Mouse (Mus musculus): ENCODE data around the gene Prdx6b. TPM values are rescaled to one million over a fixed set of nuclear protein-coding genes. Genes with fewer than 3 reads are reported as not detected.

Prdx6b gene
- total RNA-seq (2021) = not detected
- long read RNA-seq = 0 reads

DNA sequence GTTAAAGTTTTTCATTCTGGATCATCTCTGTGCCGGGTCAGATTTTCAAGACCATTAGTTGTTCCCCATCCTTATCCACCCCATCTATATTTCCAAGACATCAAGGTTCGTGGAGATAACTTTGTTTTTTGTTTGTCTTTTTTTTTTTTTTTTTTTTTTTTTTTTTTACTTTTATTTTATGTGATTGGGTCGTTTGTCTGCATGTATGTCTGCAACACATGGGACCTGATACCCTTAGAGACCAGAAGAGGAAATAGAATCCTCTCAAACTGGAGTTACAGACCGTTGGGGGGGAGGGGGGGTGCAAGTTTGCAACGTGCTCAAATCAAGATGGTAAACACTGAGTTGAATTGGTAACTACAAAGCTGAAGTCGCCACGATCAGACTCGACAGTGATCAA is at the start of gene Prdx6b:
Prdx6b (plus strand) TSS at position 301 of the 400 bp plus-strand sequence.
- DNase-seq (ENCODE audit: low spot score in 2 of 2) = no peak

DNA sequence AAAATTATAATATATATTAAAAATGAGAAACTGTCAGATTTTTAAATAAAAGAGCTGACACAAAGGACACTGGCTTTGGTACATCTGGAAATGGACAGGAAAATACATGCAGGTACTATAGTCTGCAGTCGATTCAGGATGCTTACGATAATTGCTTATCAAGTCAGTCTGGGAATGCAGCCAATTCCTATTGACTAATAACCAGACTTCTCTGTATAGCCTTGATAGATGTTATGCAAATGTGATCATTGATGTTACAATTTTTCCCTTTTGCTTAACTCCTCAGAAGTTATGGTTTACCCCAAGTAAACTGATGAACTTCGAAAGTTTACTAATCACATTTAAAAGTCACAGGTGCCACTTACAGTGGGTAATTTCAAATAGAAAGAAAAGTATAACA is 44.8 kb upstream of the Prdx6b start:
- DNase-seq (ENCODE audit: low spot score in 2 of 2) = no peak

DNA sequence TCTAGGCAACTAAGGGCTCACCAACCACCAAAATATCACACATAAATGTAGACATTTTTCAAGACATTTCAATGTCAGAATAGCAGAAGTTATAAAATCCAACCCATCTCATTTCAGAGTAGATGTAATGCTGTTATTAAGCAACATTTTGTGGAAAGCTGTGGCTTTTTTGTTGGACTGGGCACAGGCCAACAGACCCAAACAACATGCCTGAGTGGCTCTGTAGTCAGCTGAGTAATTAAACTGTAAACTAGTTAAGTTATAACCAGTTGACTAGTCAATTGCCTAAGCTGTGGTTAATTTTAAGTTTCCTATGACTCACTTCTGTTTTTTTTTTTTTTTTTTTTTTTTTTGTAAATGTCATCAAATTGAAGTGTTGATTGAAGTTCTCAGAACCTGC is 44.4 kb upstream of the Prdx6b start:
- DNase-seq (ENCODE audit: low spot score in 2 of 2) = no peak

DNA sequence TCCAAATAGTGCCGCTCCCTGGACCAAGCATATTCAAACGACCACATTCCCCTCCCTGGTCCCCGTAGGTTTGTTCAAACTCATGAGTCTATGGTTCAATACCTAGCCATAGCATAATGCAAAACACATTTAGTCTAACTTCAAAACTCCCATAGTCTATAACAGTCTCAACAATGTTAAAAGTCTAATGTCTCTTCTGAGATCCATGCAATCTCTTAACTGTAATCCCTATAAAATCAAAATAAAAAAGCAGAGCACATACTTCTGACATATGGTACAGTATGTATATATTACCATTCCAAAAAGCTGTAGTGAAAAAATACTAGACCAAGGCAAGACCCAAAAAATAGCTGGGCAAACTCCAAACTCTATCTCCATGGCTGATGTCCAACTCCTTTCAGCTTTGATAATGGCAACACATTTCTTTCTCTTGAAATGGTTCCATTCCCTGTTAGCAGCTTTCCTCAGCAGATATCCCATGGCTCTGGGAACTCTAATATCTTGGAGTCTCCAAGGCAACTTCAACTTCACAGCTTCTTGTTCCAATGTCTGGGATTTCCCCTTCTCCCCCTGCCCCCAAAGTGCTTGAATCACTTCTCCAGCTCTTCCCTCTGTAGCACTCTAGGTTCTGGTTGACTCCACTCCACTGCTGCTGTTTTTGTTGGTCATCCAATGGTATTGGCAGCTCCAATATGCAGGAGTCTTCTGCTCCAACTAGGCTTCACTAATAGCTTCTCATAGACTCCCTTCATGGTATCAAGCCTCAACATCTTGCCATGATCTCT is 32.2 kb upstream of the Prdx6b start:
- DNase-seq (ENCODE audit: low spot score in 2 of 2) = no peak

DNA sequence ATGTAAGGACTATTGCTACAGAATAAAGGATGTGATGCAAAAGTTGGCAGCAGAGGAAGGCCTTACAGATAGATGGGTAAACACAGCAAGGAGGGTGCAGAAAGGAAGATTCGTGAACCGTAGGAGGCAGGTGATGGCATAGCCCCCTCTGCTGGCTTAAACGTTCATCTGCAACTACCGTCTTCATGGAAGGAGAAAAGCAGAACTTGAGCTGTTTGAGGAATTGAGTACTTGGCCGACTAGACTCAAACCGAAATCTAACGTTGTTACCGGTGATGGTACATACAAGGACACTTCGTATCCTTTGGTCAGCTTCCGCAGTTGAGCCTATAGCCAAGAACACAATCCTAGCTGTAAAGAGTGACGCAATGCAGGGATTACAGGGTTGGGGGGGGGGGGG is 25.4 kb upstream of the Prdx6b start:
- DNase-seq (ENCODE audit: low spot score in 2 of 2) = peak; percentile 70 to 90

DNA sequence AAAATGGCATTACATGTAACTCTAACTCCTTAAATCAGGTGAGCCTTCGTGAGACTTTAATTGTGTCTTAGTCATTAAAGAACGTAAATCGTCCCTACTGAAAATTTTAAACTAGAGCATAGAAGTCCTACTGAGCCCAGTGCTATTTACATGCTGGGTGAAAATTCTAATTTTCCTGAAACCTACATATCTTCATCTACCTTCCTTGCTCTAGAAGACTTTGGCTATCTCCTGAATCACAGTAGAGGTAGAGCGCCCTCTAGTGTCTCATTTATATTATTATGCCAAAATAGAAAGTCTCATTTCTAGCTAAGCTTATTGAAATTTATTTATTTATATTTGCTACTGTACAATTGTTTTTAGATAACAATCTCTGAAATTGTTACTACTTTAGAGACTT is 24.2 kb upstream of the Prdx6b start:
- peak in 1 of 2 experiments; percentile 63 for DNase-seq (ENCODE audit: low spot score in 2 of 2)

DNA sequence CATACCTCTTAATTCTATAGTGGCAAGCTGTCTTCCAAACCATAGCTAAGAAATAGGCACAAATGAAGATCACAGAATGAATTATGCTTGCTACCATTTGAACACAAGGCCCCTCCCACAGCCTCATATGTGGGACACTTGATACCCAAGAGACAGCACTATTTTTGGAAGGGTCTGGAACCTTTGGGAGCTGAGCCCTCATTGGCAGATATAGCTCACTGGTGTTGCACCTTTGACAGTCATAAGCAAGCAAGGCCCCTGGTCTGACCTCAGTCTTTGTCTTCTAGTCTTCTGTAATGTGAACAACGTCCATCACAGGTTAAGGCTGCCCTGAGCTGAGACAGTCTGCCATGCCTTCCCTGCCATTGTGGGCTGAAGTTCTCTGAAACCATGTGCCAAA is 20.8 kb upstream of the Prdx6b start:
- DNase-seq (ENCODE audit: low spot score in 2 of 2) = no peak

DNA sequence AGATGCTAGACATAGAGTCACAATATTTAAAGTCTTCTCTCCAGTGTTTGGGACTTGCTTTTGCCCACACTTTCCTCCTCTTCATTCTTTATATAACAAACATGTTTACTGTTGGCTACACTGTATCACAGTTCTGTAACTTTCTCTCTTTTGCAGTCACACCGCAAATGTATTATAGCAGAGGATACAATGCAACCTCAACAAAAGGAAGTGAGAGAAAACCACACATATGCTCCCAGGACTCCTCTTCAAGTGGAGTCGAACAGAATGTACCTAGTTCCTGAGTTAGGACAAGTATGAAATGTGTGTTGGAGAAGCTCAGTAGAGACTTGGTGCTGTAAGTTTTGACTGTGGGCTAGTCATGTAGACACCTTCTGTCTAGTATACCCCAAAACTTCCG is 19.2 kb upstream of the Prdx6b start:
- DNase-seq (ENCODE audit: low spot score in 2 of 2) = no peak

DNA sequence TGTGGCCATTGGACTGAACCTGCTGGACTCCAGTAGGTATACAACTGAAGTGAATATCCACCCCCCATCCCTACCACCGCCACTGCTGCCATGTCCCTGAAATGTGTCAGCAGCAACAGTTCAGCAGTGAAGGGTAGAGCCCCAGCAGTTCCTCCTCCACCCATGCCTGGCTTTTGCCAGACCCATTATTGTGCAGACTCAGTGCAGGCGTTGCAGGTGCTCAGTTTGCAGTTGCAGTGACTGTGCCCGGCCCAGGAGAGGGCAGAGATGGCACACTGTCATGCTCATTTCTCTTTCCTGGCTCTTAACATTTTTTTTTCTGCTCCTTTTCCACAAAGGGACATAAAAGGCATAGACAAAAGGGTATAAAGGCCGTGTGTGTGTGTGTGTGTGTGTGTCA is 18.5 kb upstream of the Prdx6b start:
- no peak for DNase-seq (ENCODE audit: low spot score in 2 of 2)

DNA sequence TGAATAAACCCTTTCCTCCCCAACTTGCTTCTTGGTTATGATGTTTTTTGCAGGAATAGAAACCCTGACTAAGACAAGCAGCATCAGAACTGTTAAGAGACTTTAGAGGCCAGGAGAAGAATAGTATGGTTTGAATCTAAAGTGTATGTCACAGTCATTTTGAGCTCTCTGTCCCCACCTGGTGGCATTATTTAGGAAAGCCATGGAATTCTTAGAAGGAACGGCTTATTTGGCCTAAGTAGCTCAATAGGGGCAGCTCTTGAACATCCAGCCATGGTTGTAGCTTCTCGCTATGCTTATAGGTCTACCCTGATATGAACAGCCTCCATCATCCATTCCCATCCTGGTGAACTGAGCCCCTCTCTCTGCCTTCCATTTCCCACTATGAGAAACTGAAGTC is 17.1 kb upstream of the Prdx6b start:
- DNase-seq (ENCODE audit: low spot score in 2 of 2) = peak in 1 of 2 experiments; percentile 75

DNA sequence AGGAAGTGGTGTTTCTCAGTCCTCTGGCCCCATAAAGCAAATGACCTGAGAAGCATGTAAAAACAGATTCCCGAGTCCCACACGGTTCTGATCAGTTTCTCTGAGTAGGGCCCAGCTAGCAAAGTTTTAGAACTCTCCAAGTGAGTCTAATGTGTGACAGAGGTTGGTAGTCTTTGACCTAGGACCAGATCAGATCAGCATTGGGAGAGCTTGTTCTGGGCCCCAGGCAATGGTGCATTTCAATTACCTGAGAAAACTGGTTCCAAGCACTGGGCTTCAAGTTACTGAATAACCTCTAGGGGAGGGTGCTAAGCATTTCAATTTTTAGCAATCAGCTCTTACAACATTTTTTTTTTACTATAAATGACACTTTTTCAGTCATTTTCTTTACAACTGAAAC is 10.1 kb upstream of the Prdx6b start:
- no peak for DNase-seq (ENCODE audit: low spot score in 2 of 2)

DNA sequence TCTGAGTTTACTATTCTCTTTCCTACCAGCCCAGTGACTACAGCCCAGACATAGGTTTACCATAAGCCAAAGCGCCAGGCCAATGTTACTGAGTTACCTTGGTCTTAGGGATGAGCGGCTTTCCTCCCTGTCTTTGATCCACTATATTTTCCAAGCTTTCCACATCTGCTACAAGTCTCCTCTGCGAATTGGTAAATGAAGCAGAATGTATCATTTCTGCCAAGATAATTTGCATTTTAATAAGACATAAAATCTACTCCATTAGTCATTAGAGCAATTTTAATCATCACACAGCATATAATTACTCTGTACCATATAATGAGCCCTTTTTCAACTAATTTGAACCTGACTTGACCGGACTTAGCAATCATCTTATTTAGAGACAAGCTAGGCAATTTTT is 5.9 kb upstream of the Prdx6b start:
- no peak for DNase-seq (ENCODE audit: low spot score in 2 of 2)

DNA sequence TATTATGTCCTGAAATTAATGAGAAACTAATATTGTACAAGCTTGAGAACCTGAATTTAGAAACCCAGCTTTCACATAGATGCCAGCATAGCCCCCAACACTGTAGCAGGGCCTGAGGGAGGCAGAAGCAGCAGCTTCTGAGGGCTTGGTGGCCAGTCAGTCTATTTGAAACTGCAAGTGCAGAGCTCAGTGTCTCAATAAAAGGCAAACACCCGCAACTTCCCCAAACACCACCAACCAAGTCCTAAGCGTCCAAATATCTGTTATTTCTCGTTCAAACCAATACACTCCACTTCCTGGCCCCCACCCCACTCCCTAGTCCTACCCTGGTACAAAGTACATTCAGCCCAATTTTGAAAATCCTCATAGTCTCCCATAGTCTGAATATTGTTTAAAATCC is 6.1 kb downstream of the Prdx6b start:
- no peak for DNase-seq (ENCODE audit: low spot score in 2 of 2)

DNA sequence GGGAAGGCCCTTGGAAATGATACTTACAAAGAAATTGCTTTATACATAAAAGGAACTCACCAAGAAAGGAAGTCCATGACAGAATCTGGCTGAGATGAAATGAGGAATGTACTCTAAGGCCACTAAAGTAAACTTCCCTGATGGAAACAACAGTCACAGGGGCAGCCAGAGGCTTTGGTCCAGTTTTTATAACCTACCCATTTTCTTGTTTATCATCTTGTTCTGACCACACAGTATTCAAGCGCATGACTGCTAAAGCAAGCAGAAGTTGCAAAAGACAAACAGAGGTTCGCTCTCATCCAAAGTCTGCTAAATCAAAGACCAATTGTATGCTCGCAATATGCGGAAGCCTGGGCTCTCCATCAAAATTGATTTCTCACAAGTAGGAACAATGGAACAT is 8.5 kb downstream of the Prdx6b start:
- no peak for DNase-seq (ENCODE audit: low spot score in 2 of 2)

DNA sequence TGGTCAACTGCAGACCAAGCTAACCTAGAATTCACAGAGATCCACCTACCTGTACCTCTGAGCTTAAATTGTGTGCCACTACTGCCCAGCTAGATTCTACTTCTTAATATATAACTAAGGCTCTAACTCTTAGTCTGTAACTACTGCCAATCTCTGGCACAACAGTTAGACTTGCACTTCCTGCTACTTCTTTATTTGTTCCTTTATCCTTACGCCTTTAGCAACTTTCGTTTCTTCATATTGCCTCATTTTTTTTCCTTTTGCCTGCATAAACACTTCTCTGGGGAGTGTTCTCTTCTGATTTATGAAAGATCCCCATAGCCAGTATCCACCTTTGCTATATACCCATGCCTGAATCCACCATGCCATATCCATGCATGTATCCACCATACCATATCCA is 11.7 kb downstream of the Prdx6b start:
- DNase-seq (ENCODE audit: low spot score in 2 of 2) = no peak

DNA sequence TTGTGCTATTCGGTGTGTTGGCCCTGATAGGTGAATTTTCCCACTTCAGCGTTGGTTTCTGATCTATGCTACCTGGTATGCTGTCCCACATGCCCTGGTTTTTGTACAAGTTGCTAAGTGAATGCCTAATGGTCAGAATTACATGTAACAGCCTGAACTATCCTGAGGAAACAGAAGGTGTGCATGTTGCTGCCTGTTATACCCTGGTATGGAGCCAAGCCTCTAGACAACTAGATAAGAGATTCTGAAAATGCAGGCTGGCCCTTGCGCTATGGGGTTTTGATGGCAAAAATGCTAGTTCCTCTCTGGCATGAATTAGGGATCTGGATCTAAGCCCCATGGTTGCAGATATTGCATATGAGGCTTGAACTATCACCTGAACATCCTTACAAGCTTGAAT is 15.4 kb downstream of the Prdx6b start:
- DNase-seq (ENCODE audit: low spot score in 2 of 2) = no peak

DNA sequence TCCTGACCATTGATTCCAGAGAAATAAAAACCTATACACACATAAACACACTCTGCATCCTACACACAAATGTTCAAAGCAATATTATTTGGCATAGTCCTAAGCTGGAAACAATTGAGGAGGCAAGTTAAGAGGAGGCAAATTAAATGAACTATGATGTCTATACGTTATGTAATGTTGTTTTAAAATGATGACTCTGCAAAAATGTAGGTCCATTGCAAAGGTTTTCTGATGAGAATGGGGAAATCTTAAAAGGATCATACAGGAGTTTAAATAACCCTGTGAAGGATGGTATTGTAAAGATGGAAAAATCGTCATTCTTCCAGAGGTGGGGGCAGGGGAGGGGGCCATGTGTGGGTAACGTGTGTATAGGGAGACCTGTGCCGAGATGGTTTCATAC is 17.5 kb downstream of the Prdx6b start:
- DNase-seq (ENCODE audit: low spot score in 2 of 2) = no peak

DNA sequence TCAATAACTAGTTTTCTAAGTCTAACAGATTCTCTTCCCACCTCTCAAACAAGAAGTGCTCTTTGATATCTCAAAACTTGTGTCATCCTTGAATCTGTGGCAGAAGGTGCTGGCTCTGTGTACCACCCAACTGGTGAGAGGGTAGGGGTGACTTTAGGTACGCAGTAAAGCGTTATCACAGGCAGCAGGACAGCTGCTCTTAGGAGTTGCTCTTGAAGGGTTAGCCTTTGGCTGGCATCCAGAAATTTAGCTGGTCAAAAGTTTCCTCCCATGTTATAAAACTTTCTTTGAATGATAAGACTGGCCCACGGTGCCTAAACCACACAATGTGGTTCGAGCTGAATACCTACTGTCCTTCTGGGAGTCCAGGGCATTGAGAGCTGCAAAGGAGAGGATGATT is 18.5 kb downstream of the Prdx6b start:
- DNase-seq (ENCODE audit: low spot score in 2 of 2) = no peak

DNA sequence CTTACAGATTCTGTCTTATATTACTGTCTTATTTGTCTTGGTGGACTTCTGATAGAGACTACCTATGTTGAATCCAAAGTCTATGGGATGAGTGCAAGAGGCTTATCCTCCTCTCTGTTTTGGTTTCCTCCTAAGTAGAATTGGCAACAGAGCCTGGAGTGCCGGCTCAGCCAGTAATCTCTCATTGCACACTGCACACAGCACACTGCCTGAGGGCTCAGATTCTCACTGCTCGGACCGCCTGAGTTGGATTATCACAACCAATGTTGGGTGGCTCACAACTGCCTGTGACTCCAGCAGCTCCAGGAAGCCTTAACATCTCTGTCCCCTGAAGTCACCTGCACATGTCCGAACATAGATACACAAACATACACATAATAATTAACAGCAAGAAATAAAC is 19.1 kb downstream of the Prdx6b start:
- DNase-seq (ENCODE audit: low spot score in 2 of 2) = no peak

DNA sequence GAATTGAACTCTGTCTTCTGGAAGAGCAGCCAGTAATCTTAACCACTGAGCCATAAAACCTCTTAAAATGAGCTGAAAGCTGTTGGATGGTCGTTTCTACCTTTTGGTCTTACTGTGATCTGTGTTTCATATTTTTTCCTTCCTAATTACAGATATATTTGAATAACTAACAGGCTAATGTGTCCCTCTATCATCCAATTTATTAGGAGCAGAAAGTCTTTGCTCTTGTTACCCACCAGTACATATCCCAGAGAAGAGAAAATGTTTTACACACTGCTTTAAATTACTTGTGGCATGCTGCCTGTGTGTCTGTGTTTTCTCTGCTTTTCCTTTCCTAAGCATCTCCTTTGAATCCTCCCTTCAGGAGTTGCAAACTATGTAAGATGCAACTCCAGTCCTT is 21.9 kb downstream of the Prdx6b start:
- no peak for DNase-seq (ENCODE audit: low spot score in 2 of 2)

DNA sequence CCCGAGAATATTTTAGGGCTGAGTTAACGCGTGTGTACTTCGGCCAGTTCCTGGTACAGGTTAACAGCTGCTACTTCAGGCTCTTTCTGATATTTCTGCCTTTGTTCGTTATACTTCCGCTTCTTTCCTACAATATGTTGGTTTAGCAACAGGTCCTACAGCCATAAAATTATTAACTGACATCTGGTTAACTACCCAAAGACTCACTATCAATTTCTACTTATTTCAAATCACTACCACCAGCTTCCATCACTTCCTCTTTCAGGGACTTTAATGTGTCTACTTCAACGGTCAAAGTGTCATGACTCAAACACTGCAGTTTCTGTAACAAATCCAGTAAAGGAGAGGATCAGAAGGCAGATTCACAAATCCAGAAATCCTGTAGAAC is 22.6 kb downstream of the Prdx6b start:
- no peak for DNase-seq (ENCODE audit: low spot score in 2 of 2)

DNA sequence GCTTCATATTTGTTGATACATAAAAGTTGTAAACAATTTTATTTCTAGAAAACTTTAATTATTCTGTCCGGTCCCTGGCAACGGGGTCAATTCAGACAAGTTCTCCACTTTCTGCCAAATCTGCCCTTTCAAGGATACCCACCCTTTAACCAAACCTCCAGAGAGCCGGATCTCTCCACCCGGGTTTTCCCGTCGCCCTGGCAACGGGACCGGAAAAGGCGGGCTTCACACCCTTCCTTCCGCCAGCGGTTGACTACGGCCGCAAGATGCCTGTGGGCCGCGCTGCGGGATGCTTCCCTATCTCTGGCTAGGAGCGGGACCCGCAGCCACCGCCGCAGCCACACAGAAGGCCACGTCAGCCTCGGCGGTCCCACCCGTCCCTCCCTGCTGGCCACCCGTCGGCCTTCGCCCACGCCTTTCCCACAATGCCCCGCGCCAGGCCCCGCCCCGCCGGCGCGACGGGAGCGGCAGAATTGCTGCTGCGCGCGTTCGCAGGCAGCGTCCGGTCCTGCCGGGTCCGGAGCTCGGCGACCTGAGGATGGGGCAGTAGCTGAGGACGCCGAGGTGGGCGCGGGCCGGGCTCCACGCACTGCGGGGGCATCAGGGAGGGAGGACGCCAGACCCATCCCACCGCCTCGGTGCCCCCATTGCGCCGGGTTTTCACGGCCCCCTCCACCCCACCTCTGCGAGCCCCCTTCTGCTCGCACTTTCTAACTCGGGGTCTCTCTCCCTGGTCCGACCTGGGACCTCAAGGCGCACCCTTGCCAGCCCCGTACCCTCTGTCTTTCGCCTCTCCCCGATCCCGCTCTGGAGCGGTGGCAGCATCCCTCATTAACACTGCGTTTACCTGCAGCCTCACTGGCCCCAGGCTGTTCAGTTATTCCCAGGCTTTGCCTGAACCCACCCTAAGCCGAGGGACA is 23.2 kb downstream of the Prdx6b start, which contains the start of gene Dnajc10:
Dnajc10 (plus strand) TSS at position 225 of the 920 bp plus-strand sequence.
- DNase-seq (ENCODE audit: low spot score in 2 of 2) = peak; percentile 88 to 94
